Mouse (Mus musculus) liver, embryonic 14.5 days (tissue): ENCODE measurements at regions not wholly inside any gene's neighbourhood (a gene's known extent, or its start where the extent isn't known, plus 50 kb on each side); places are given as distances from the start of the nearest gene placed in this dataset.

Source experiments
- CTCF ChIP-seq: IDR thresholded peaks from 2 replicates; pipeline ENCODE4 v1.5.1; 2016; ENCODE audit warnings: antibody characterized with exemption, low read depth, control low read depth
- EP300 ChIP-seq: IDR thresholded peaks from 2 replicates; pipeline ENCODE4 v1.6.1; 2016; ENCODE audit warnings: antibody characterized with exemption, low read depth

DNA sequence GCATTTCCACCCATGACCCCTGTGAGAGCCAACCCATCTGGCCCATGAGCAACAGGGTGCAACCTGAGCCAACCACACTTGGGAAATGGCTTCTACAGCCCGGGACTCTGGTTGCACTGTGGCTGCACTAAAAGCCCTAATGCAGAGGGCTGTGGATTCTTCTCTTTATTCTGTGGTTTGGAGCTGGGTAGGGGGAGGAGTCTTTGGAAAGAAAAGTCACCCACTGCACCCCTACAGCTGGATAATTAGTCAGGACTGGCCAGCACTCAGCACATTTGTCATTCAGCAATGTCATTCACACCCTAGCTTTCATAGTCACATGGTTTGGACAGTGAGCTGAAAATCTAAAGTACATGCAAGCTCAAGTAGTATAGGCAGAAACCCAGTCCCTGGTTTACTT is 541.5 kb downstream of the Nfib start:
- TF ChIP-seq CTCF = no peak
- TF ChIP-seq EP300 = no peak
